Mouse (Mus musculus) embryonic facial prominence, embryonic 10.5 days (tissue): ENCODE results near the gene Armt1. TPM values are rescaled to one million over a fixed set of nuclear protein-coding genes. Genes with fewer than 3 reads are reported as not detected.
"Not testable (repeated sequence)": the region's sequence is repeated elsewhere in the genome, so short reads cannot be mapped to it uniquely, and the experiment has no call there.

Source experiments
- DNase-seq: peaks from one replicate; pipeline ENCODE4 v3.0.0-alpha.2; 2017; ENCODE audit warnings: low spot score
- H3K27ac ChIP-seq: fragments of 300-500 bp; sonication (generic); replicated peaks from 2 replicates; pipeline ENCODE4 v1.5.1; 2016; ENCODE audit warnings: mild to moderate bottlenecking
- H3K27me3 ChIP-seq: fragments of 300-500 bp; sonication (generic); replicated peaks from 2 replicates; pipeline ENCODE4 v1.6.1; 2016; ENCODE audit warnings: low read depth, mild to moderate bottlenecking; ENCODE audit not compliant: poor library complexity, severe bottlenecking
- H3K36me3 ChIP-seq: fragments of 300-500 bp; sonication (generic); replicated peaks from 2 replicates; pipeline ENCODE4 v1.6.1; 2016; ENCODE audit warnings: mild to moderate bottlenecking, moderate library complexity
- H3K4me1 ChIP-seq: fragments of 300-500 bp; sonication (generic); 2 replicates; pipeline ENCODE4 v1.6.1; 2016
- H3K4me3 ChIP-seq: fragments of 300-500 bp; sonication (generic); 2 replicates; pipeline ENCODE4 v1.5.1; 2016; ENCODE audit warnings: mild to moderate bottlenecking, moderate library complexity
- H3K9me3 ChIP-seq: fragments of 300-500 bp; sonication (generic); 2 replicates; pipeline ENCODE4 v1.6.1; 2016; ENCODE audit warnings: mild to moderate bottlenecking
- WGBS: fragments of 180-500 bp; shearing (Covaris S2); methylation state at CpG from one replicate; pipeline ENCODE4 v1.1.7; 2016; 5-methylcytosine and 5-hydroxymethylcytosine counted together
- polyA plus RNA-seq: library from polyadenylated mRNA; unstranded; fragments of >200 nt; fragmentation: Nextera tagmentation; extraction: Ambion mirVana; gene quantifications from 2 replicates; pipeline ENCODE4 v1.2.1, GENCODE M21; 2016

Armt1 gene
- polyA plus RNA-seq, 1 experiment from 2014 or later: 27.4 TPM

GRCm38 (mm10) chr10:4398058-4398457 lies 34.2 kb upstream of the Armt1 start:
- Histone ChIP-seq H3K4me1 (no peaks in the 10 kb centered on the region), H3K27ac (no peak overlapping the region), H3K9me3 (no peaks in the 10 kb centered on the region), H3K27me3 (no peaks in the 10 kb centered on the region), H3K4me3 (no peak overlapping the region), H3K36me3 (peaks cover 91% of the 10 kb centered on the region)
- no peak for DNase-seq
- WGBS: 91% methylated on average over 5 of the region's 5 CpGs

GRCm38 (mm10) chr10:4404895-4405491 lies 27.3 kb upstream of the Armt1 start:
- peaks cover 88% of the 10 kb centered on the region for H3K36me3 ChIP-seq
- H3K4me1 ChIP-seq: no peaks in the 10 kb centered on the region
- 68% methylated on average over 5 of the region's 5 CpGs for WGBS
- no peaks in the 10 kb centered on the region for H3K27me3 ChIP-seq
- peak; percentile 45 for DNase-seq
- H3K4me3 ChIP-seq: no peak overlapping the region
- H3K27ac ChIP-seq: no peak overlapping the region
- no peaks in the 10 kb centered on the region for H3K9me3 ChIP-seq

DNA sequence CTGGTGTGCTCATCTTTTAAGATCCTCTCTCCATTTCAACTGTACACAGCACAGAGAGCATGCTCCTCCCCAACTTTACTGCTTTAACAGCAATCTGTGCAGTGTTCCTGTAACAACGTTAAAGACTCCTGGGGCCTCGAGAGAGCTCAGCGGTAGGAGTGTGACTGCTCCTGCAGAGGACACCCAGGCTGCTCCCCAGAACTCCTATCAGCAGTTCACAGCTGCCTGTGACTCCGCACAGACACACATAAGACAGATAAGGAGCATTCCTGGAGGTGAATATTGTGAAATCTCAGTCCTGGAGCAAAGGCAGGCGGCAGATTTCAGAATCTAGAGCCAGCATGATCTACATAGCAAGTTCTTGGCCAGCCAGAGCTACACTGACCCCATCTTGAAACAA lies 26.8 kb upstream of the Armt1 start:
- 90% methylated on average over 5 of the region's 5 CpGs for WGBS
- H3K27me3 ChIP-seq: no peaks in the 10 kb centered on the region
- H3K36me3 ChIP-seq: peaks cover 89% of the 10 kb centered on the region

DNA sequence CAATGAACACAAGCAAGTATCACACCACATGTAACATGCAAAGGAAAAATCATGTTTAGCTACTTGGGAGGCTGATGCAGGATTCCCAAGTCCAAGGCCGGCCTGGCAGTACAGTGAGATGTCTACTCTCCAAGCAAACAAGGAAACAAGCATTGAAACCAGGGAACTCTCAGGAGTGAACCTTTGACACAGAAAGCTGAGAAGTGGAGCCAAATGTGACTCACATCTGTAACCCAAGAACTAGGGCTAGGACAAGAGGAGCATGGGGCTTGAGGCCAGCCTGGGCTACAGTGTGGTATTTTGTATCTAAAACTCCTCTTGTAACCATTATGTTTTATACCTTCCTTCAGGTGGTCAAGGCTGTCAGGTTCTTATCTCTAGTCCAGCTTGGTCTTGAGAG lies 25.1 kb upstream of the Armt1 start:
- no peaks in the 10 kb centered on the region for H3K4me1 ChIP-seq
- H3K27ac ChIP-seq: no peak overlapping the region
- H3K4me3 ChIP-seq: no peak overlapping the region
- 86% methylated on average over 1 of the region's 1 CpGs for WGBS
- H3K9me3 ChIP-seq: no peaks in the 10 kb centered on the region
- no peaks in the 10 kb centered on the region for H3K27me3 ChIP-seq
- H3K36me3 ChIP-seq: peaks cover 87% of the 10 kb centered on the region
- no peak for DNase-seq

More for the DNA sequence above, 26.8 kb upstream of the Armt1 start:
- no peaks in the 10 kb centered on the region for H3K4me1 ChIP-seq
- H3K27ac ChIP-seq: no peak overlapping the region
- no peak for DNase-seq
- H3K4me3 ChIP-seq: no peak overlapping the region
- no peaks in the 10 kb centered on the region for H3K9me3 ChIP-seq

- Histone ChIP-seq H3K4me3 (no peak overlapping the region), H3K9me3 (no peaks in the 10 kb centered on the region), H3K4me1 (no peaks in the 10 kb centered on the region), H3K27me3 (no peaks in the 10 kb centered on the region), H3K36me3 (peaks cover 85% of the 10 kb centered on the region), H3K27ac (no peak overlapping the region)
- 86% methylated on average over 8 of the region's 8 CpGs for WGBS
- no peak for DNase-seq
Observed at GRCm38 (mm10) chr10:4425245-4425644, 7.0 kb upstream of the Armt1 start.

- H3K36me3 ChIP-seq: peaks cover 42% of the 10 kb centered on the region
Observed at GRCm38 (mm10) chr10:4430399-4430798, 1.9 kb upstream of the Armt1 start.

DNA sequence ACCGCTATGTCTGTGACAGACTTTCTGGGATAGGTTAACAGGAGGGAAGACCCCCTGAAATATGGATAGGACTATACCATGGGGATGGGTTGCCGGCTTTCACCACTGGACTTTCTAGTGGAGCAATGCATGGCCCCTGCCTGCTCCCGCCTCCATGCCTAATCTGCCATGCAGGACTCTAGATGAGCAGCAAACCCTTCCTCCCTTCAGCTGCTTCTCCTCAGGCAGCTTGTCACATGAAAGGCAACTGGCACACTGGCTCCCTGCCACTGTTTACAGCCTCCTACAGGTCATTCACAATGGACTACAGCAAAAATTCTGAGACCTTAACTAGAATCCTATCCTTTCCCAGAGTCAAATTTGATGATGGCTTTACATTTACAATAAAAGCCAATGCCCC lies 1.4 kb upstream of the Armt1 start:
- no peak overlapping the region for H3K27ac ChIP-seq
- no peaks in the 10 kb centered on the region for H3K27me3 ChIP-seq
- H3K36me3 ChIP-seq: peaks cover 42% of the 10 kb centered on the region
- WGBS: 90% methylated on average over 3 of the region's 3 CpGs
- H3K9me3 ChIP-seq: no peaks in the 10 kb centered on the region
- peaks cover 18% of the 10 kb centered on the region for H3K4me1 ChIP-seq
- DNase-seq: no peak
- peak overlapping the region; percentile 79 for H3K4me3 ChIP-seq

More at GRCm38 (mm10) chr10:4430399-4430798, 1.9 kb upstream of the Armt1 start:
- WGBS: 92% methylated on average over 8 of the region's 8 CpGs
- Histone ChIP-seq H3K4me3 (0 out of 2 replicates have a peak overlapping the region, but pooled peaks have one; percentile 79), H3K27me3 (no peaks in the 10 kb centered on the region), H3K27ac (no peak overlapping the region), H3K9me3 (no peaks in the 10 kb centered on the region), H3K4me1 (peaks cover 18% of the 10 kb centered on the region)
- DNase-seq: no peak

DNA sequence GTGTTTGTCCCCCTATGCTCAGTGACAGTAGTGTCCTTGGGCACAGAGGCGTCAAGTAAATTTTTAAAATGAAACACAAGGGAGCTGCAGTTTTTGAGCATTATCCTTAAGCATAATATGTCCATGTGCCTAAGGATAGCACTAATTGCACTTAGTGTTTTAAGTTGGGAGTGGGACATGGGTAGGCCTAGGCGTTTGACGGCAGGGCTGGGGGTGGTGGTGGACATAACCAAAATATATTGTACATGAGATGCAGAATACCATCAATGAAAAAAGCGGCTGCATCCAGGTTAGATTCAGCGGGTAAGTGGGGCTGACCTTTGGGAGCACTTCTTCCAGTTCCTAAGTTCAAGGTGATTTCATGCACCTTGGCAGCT lies 533 bp upstream of the Armt1 start:
- H3K4me1 ChIP-seq: peaks cover 18% of the 10 kb centered on the region
- DNase-seq: no peak
- WGBS: 14% methylated on average over 5 of the region's 5 CpGs
- peak overlapping the region; percentile 89 for H3K27ac ChIP-seq
- H3K36me3 ChIP-seq: peaks cover 42% of the 10 kb centered on the region
- H3K4me3 ChIP-seq: peak overlapping the region; percentile 79
- no peaks in the 10 kb centered on the region for H3K27me3 ChIP-seq
- no peaks in the 10 kb centered on the region for H3K9me3 ChIP-seq

- peaks cover 18% of the 10 kb centered on the region for H3K4me1 ChIP-seq
- H3K36me3 ChIP-seq: peaks cover 45% of the 10 kb centered on the region
- 12% methylated on average over 19 of the region's 19 CpGs for WGBS
- DNase-seq: no peak
- no peaks in the 10 kb centered on the region for H3K9me3 ChIP-seq
- peak overlapping the region; percentile 84 for H3K27ac ChIP-seq
- H3K27me3 ChIP-seq: no peaks in the 10 kb centered on the region
- peak overlapping the region; percentile 79 for H3K4me3 ChIP-seq
Observed at GRCm38 (mm10) chr10:4432996-4433755, 909 bp downstream of the Armt1 start.

- WGBS: 94% methylated on average over 2 of the region's 2 CpGs
- H3K27me3 ChIP-seq, H3K27ac ChIP-seq, DNase-seq, H3K9me3 ChIP-seq: not testable (repeated sequence)
- H3K4me3 ChIP-seq: peak overlapping the region; percentile 79; the same call in 1 of the 2 replicates
- peaks cover 18% of the 10 kb centered on the region for H3K4me1 ChIP-seq
- peaks cover 46% of the 10 kb centered on the region for H3K36me3 ChIP-seq
Observed at GRCm38 (mm10) chr10:4433871-4434270, 1.6 kb downstream of the Armt1 start.

GRCm38 (mm10) chr10:4435416-4435815 lies 3.1 kb downstream of the Armt1 start:
- Histone ChIP-seq H3K4me3 (no peak overlapping the region), H3K9me3 (no peaks in the 10 kb centered on the region), H3K36me3 (peaks cover 55% of the 10 kb centered on the region), H3K27ac (no peak overlapping the region), H3K4me1 (peaks cover 18% of the 10 kb centered on the region), H3K27me3 (no peaks in the 10 kb centered on the region)
- 89% methylated on average over 3 of the region's 3 CpGs for WGBS
- no peak for DNase-seq

DNA sequence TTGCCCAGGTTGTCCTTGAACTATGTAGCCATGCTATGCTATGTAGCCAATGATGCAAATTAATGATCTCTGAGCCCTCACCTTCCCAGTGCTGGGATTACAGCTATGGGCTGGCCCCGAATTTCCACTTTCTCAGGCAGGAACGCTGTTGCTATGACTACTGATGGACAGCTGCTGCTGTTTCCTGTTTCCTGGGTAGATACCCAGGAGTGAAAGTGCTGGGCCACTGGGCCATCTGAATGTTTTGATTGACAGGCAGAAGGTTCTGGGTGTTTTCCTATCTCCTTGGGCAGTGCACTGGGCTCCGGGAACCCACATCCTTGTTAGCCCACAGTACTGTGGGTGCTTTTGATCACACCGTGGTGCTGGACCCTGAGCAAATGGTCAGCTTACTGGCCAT lies 24.1 kb downstream of the Armt1 start:
- H3K36me3 ChIP-seq: peaks cover 41% of the 10 kb centered on the region
- 84% methylated on average over 4 of the region's 4 CpGs for WGBS
- H3K9me3 ChIP-seq: no peaks in the 10 kb centered on the region
- no peak overlapping the region for H3K27ac ChIP-seq
- H3K4me3 ChIP-seq: no peak overlapping the region
- no peaks in the 10 kb centered on the region for H3K27me3 ChIP-seq
- no peak for DNase-seq
- H3K4me1 ChIP-seq: no peaks in the 10 kb centered on the region

GRCm38 (mm10) chr10:4460201-4460600 lies 27.9 kb downstream of the Armt1 start:
- no peak overlapping the region for H3K4me3 ChIP-seq
- H3K27me3 ChIP-seq: no peaks in the 10 kb centered on the region
- H3K9me3 ChIP-seq: no peaks in the 10 kb centered on the region
- H3K4me1 ChIP-seq: peaks cover 10% of the 10 kb centered on the region
- no peak for DNase-seq
- WGBS: 92% methylated on average over 2 of the region's 2 CpGs
- no peak overlapping the region for H3K27ac ChIP-seq
- peaks cover 6% of the 10 kb centered on the region for H3K36me3 ChIP-seq
